Mouse (Mus musculus) embryonic fibroblast, embryonic 13.5 days (primary cell): ENCODE data around the gene Hoxa5. TPM values are rescaled to one million over a fixed set of nuclear protein-coding genes. Genes with fewer than 3 reads are reported as not detected.

ENCODE experiments used
- H3K27ac ChIP-seq: 2 replicates; pipeline ENCODE4 v1.5.1; 2012; ENCODE audit warnings: low read length, control low read depth, inconsistent platforms; ENCODE audit not compliant: insufficient read depth
- H3K4me1 ChIP-seq: 2 replicates; pipeline ENCODE4 v1.6.1; 2011; ENCODE audit warnings: low read length; ENCODE audit not compliant: control insufficient read depth, insufficient read depth
- H3K4me3 ChIP-seq: 2 replicates; pipeline ENCODE4 v1.5.1; 2011; ENCODE audit warnings: mild to moderate bottlenecking, control low read depth, low read length; ENCODE audit not compliant: insufficient read depth
- CTCF ChIP-seq: IDR thresholded peaks from 2 replicates; pipeline ENCODE4 v1.5.1; 2011; ENCODE audit warnings: mild to moderate bottlenecking, control low read depth, low read length, moderate library complexity, borderline replicate concordance; ENCODE audit not compliant: insufficient read depth
- POLR2A ChIP-seq: IDR thresholded peaks from 2 replicates; pipeline ENCODE4 v1.6.1; 2011; ENCODE audit warnings: low read depth, mild to moderate bottlenecking, control low read depth, low read length, moderate library complexity
- polyA plus RNA-seq: library from polyadenylated mRNA; stranded (reverse); fragments of >200 nt; gene quantifications from 2 replicates; pipeline ENCODE4 v1.2.4, GENCODE M21; 2011; ENCODE audit warnings: low read depth; ENCODE audit not compliant: missing spikeins, insufficient read length

Gene Hoxa5
- polyA plus RNA-seq, 1 experiment: 11.9 TPM

GRCm38 (mm10) chr6:52227470-52228222, 23.3 kb upstream of the Hoxa5 start:
- Histone ChIP-seq H3K4me3 (no peak overlapping the region; the same call in 1 of the 2 replicates), H3K4me1 (no peaks in the 10 kb centered on the region), H3K27ac (peak overlapping the region; percentile 72)
- TF ChIP-seq POLR2A: no peak
- no peak for TF ChIP-seq CTCF

DNA sequence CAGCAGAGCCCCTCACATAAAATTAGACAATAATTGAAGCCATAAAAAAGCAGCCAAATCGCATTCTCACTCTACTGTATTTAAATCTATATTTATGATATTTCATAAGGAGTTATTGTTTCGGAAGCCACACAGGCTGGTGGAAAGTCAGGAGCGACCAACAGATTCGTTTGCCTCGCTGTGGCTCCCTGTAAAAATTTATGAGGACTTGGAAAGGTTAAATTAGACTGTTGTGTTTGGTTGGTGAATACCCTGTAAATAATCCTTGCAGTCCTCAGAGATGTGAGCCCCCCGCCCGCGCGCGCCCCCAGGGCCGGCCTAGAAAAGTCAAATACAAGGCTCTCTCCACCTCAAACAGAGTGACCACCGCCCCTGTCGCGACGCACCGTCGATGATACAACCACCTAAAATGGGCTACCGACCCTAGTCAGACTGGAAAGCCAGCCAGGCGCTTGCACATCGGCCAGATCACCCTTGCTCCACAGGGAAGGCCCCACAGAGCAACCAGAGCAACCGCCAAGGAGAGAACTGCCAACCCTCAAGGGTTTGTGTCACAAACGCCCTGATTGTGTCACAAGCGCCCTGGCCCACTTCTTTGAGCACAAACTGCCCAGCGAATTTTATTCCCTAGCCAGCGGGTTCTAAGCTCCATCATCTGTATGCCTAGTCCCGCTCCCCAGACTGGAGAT, 22.3 kb upstream of the Hoxa5 start:
- H3K27ac ChIP-seq: peak overlapping the region; percentile 60
- H3K4me3 ChIP-seq: peak overlapping the region; percentile 28
- H3K4me1 ChIP-seq: no peaks in the 10 kb centered on the region
- no peak for TF ChIP-seq CTCF
- TF ChIP-seq POLR2A: no peak

DNA sequence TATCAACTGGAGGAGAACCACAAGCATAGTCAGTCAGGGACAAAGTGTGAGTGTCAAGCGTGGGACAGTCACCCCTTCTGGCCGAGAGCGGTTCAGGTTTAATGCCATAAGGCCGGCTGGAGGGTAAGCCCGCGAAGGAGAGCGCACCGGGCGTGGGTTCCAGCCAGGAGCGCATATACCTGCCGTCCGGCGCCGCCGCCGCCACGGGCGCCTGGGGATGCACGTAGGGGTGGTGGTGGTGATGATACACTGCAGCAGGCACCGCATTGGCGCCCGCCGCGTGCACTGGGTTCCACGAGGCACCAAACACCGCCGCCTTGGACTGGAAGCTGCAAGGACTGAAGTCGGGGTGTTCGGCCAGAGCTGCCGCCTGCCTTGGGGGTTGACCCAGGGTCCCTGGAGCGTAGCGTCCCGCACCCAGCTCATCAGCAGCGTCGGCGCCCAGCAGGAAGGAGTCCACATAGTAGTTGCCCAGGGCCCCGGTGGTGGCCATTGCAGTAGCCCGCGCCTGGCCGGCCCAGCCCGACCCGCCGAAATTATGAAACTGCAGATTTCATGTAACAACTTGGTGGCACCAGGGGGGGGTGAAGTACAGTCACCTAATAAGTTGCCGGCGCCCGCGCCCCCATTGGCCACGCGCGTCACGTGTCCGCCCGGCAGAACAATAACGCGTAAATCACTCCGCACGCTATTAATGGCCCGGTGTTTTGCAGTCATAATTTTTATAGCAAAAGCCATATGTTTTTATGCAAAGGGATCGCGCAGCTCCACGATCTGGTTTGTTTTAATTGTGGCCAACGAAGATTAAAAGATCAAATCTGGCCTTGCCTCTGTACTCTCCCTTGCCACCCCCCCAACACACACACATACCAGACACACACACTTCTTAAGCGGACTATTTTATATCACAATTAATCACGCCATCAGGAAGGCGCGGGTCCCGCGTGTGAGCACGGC, 21.5 kb upstream of the Hoxa5 start:
- no peaks in the 10 kb centered on the region for H3K4me1 ChIP-seq
- H3K27ac ChIP-seq: peak overlapping the region; percentile 66
- H3K4me3 ChIP-seq: peak overlapping the region; percentile 74
- peak; percentile 43 for TF ChIP-seq POLR2A
- TF ChIP-seq CTCF: no peak

- H3K4me3 ChIP-seq: peak overlapping the region; percentile 74
These were observed 20.7 kb upstream of the Hoxa5 start for GRCm38 (mm10) chr6:52224895-52225611.

GRCm38 (mm10) chr6:52223939-52224760, 19.8 kb upstream of the Hoxa5 start:
- Histone ChIP-seq H3K4me3 (peak overlapping the region; percentile 74), H3K27ac (peak overlapping the region; percentile 32; the same call in 1 of the 2 replicates), H3K4me1 (no peaks in the 10 kb centered on the region)
- TF ChIP-seq CTCF: no peak
- TF ChIP-seq POLR2A: no peak

More at GRCm38 (mm10) chr6:52224895-52225611, 20.7 kb upstream of the Hoxa5 start:
- 0 out of 2 replicates have a peak overlapping the region, but pooled peaks have one; percentile 66 for H3K27ac ChIP-seq
- no peaks in the 10 kb centered on the region for H3K4me1 ChIP-seq
- TF ChIP-seq CTCF (no peak), POLR2A (no peak)

DNA sequence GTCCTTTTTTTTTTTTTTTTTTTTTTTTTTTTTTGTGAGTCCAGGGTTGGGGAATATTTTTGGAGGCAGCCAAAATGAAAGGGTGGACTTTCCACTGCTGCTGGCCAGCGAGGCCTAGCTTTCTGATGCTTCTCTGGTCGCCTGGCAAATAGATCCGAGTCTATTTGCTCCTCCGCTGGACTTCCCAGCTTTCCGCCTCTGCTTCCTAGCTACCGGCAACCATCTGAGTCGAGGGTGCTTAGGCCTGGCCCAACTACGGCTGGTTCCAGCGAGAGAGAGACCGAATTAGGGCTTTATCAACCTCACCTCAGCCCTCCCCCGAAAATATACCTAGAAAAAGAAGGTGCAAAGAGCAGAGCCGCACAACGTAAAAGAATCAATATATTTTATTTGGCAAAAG, 18.3 kb upstream of the Hoxa5 start:
- H3K4me3 ChIP-seq: peak overlapping the region; percentile 46
- no peaks in the 10 kb centered on the region for H3K4me1 ChIP-seq
- 0 out of 2 replicates have a peak, but pooled peaks have one; percentile 18 for TF ChIP-seq POLR2A
- TF ChIP-seq CTCF: no peak
- H3K27ac ChIP-seq: peak overlapping the region; percentile 78

- peak; percentile 5; the same call in 1 of the 2 replicates for TF ChIP-seq POLR2A
- no peak for TF ChIP-seq CTCF
- H3K27ac ChIP-seq: peak overlapping the region; percentile 78
- H3K4me3 ChIP-seq: peak overlapping the region; percentile 46
- H3K4me1 ChIP-seq: no peaks in the 10 kb centered on the region
These were observed 17.8 kb upstream of the Hoxa5 start for GRCm38 (mm10) chr6:52221993-52222685.

- peak; percentile 28; the same call in 1 of the 2 replicates for TF ChIP-seq POLR2A
- TF ChIP-seq CTCF: peak; percentile 70
- Histone ChIP-seq H3K4me1 (no peaks in the 10 kb centered on the region), H3K27ac (peak within 1 kb of the TSS; percentile 78), H3K4me3 (peak within 1 kb of the TSS; percentile 49)
These were observed 17.1 kb upstream of the Hoxa5 start, which contains the start of gene Hoxa7 for GRCm38 (mm10) chr6:52221337-52221992. Gene Hoxa7 (minus strand): TSS chr6:52221854.
